Mouse (Mus musculus) left cerebral cortex, postnatal 36 days (tissue): ENCODE measurements at regions not wholly inside any gene's neighbourhood (a gene's known extent, or its start where the extent isn't known, plus 50 kb on each side); places are given as distances from the start of the nearest gene placed in this dataset.
A peak's percentile ranks its signal among the peaks of the same experiment; 100 is the strongest.

Experiments
- DNase-seq, 2 experiments: peaks; one replicate each; pipeline ENCODE4 v3.0.0; 2021 to 2022; ENCODE audit warnings: low spot score in 2 of 2, mixed read lengths in 1 of 2
- intact Hi-C: fragments of 180-260 bp; cut with DNase I; formaldehyde crosslinking; loops from one replicate; pipeline ENCODE4 v1.15.1; 2025

- intact Hi-C loops, result no loop called here
- no peak for DNase-seq
These were observed 99.1 kb upstream of the Pkdcc start for GRCm38 (mm10) chr17:83115832-83116480.

GRCm38 (mm10) chr17:83120665-83121232, 94.3 kb upstream of the Pkdcc start:
- no peak for DNase-seq
- intact Hi-C loops, result no loop called here

GRCm38 (mm10) chr17:83122525-83123280, 92.4 kb upstream of the Pkdcc start:
- intact Hi-C loops, result no loop called here
- peak; percentile 15 to 19 for DNase-seq

- intact Hi-C loops, result no loop called here
These were observed 90.0 kb upstream of the Pkdcc start for GRCm38 (mm10) chr17:83125057-83125456.

GRCm38 (mm10) chr17:83127842-83128241, 87.2 kb upstream of the Pkdcc start:
- intact Hi-C loops, result no loop called here
- no peak for DNase-seq

More at GRCm38 (mm10) chr17:83125057-83125456, 90.0 kb upstream of the Pkdcc start:
- no peak for DNase-seq

GRCm38 (mm10) chr17:83128843-83129544, 86.1 kb upstream of the Pkdcc start:
- peak; percentile 59 to 61 for DNase-seq

GRCm38 (mm10) chr17:83129658-83130057, 85.4 kb upstream of the Pkdcc start:
- DNase-seq, result no peak
- intact Hi-C loops, result no loop called here

More at GRCm38 (mm10) chr17:83128843-83129544, 86.1 kb upstream of the Pkdcc start:
- intact Hi-C loops, result no loop called here

- intact Hi-C loops, result no loop called here
- no peak for DNase-seq
These were observed 81.9 kb upstream of the Pkdcc start for GRCm38 (mm10) chr17:83133201-83133600.

- DNase-seq, result no peak
These were observed 79.5 kb upstream of the Pkdcc start for GRCm38 (mm10) chr17:83135441-83136120.

GRCm38 (mm10) chr17:83136267-83136666, 78.8 kb upstream of the Pkdcc start:
- DNase-seq, result no peak
- intact Hi-C loops, result no loop called here

More at GRCm38 (mm10) chr17:83135441-83136120, 79.5 kb upstream of the Pkdcc start:
- intact Hi-C loops, result no loop called here

- no peak for DNase-seq
- intact Hi-C loops, result no loop called here
These were observed 77.4 kb upstream of the Pkdcc start for GRCm38 (mm10) chr17:83137720-83138119.

- intact Hi-C loops, result no loop called here
- DNase-seq, result no peak
These were observed 76.3 kb upstream of the Pkdcc start for GRCm38 (mm10) chr17:83138493-83139417.

GRCm38 (mm10) chr17:83148371-83148929, 66.6 kb upstream of the Pkdcc start:
- intact Hi-C loops, result no loop called here

GRCm38 (mm10) chr17:83149336-83149735, 65.8 kb upstream of the Pkdcc start:
- no peak for DNase-seq
- intact Hi-C loops, result no loop called here

More at GRCm38 (mm10) chr17:83148371-83148929, 66.6 kb upstream of the Pkdcc start:
- DNase-seq, result no peak

- DNase-seq, result no peak
- intact Hi-C loops, result no loop called here
These were observed 60.0 kb upstream of the Pkdcc start for GRCm38 (mm10) chr17:83155106-83155505.

- intact Hi-C loops, result no loop called here
These were observed 58.4 kb upstream of the Pkdcc start for GRCm38 (mm10) chr17:83156682-83157081.

GRCm38 (mm10) chr17:83158053-83158452, 57.0 kb upstream of the Pkdcc start:
- DNase-seq, result no peak
- intact Hi-C loops, result no loop called here

More at GRCm38 (mm10) chr17:83156682-83157081, 58.4 kb upstream of the Pkdcc start:
- no peak for DNase-seq

- intact Hi-C loops, result no loop called here
- no peak for DNase-seq
These were observed 56.4 kb upstream of the Pkdcc start for GRCm38 (mm10) chr17:83158652-83159051.
